Mouse (Mus musculus): ENCODE results near the gene Actl11.
A peak's percentile ranks its signal among the peaks of the same experiment; 100 is the strongest.

Gene Actl11

DNA sequence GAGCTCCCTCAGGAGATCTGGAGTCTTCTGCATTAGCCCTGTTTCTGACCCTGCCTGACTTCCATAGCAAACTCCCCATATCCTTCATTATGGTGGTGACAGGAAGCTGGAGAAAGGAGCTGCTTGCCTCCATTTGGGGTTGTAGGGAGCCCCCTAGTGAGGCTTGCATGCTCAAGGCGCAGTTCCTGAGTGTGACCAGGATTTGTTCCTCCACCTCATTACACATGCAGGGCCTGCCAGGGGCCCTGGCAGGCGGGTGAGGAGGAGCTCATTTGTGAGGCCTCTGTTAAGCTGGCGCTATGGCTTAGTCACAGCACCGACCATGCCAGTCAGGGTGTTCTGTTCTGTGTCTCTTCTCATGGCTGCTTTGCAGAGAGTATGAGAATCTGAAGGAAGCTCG, 33.6 kb downstream of the Actl11 start:
- peak; percentile 36 for DNase-seq (ENCODE audit: low read depth)

DNA sequence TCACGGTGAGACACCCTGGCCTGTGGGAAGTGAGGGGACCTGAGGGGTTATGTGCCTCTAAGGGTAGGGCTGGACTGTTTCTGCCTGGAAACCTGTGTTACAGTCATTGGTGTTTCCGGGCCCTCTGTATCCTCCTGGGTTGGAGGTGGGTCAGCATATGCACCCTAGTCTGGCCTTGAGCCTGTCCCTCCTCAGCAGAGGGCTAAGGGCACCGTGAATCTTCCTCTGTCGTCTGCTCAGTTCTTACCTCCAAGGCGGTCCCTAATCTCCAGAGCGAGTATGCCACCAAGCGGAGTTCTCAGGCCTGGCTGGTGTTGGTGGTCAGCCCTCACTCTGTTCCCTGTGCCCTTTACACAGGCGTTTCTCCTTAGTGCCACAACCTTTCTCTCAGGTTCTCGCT, 34.6 kb downstream of the Actl11 start:
- no peak for DNase-seq (ENCODE audit: low read depth)

DNA sequence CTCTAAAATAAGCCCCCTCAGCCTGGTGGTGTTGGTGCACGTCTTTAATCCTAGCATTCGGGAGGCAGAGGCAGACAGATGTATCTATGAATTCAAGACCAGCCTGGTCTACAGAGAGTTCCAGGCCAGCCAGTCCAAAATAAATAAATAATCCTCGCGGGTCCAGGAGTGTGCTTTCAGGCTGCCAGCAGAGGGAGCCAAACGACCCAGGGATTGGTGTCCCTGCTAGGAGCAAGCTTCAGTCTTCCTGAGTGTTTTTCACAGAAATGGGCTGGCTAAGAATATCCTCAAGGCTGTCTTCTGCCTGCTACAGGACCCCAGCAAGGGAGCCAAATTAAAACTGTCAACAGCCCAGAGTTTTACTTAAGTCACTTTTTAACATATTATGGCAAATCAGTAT, 35.4 kb downstream of the Actl11 start:
- DNase-seq (ENCODE audit: low read depth): peak; percentile 86

GRCm38 (mm10) chr9:107964681-107965080, 36.4 kb downstream of the Actl11 start:
- no peak for DNase-seq (ENCODE audit: low read depth)

- DNase-seq (ENCODE audit: low read depth): no peak
Measured at GRCm38 (mm10) chr9:107966676-107967075, 38.4 kb downstream of the Actl11 start.

DNA sequence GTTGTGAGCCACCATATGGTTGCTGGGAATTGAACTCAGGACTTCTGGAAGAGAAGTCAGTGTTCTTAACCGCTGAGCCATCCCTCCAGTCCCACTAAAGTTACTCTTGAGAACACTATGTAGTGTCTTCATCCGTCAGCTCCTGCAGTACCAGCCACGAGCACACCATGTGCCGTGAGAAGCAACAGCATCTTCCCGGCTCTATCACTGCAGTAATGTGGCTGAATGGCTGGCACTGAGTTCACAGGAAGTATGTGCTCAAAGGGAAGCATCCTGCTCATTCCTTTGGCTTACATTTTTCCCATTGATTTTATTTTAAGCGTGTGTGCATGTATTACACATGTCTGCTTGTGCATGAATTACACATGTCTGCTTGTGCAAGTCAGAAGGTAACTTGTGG, 39.2 kb downstream of the Actl11 start:
- no peak for DNase-seq (ENCODE audit: low read depth)

- no peak for DNase-seq (ENCODE audit: low read depth)
Measured at GRCm38 (mm10) chr9:107968531-107968930, 40.3 kb downstream of the Actl11 start.

DNA sequence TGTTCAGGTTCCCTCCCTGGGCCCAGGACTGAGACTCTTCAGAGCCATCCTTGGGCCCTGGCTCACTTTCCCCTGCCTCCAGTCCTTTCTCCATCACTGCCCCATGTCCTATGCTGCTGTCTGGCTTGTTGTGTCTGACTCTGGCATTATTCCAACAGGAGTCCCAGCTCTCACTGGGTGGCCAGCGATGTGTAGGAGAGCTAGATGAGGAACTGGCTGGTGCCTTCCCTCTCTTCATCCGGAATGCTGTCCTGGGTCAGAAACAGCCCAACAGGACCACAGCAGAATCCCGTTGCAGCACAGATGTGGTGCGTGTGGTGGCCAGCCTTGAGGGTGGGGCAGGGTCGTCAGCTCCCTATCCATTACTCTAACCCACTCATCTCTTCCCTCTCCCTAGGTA, 42.0 kb downstream of the Actl11 start:
- DNase-seq (ENCODE audit: low read depth): no peak

DNA sequence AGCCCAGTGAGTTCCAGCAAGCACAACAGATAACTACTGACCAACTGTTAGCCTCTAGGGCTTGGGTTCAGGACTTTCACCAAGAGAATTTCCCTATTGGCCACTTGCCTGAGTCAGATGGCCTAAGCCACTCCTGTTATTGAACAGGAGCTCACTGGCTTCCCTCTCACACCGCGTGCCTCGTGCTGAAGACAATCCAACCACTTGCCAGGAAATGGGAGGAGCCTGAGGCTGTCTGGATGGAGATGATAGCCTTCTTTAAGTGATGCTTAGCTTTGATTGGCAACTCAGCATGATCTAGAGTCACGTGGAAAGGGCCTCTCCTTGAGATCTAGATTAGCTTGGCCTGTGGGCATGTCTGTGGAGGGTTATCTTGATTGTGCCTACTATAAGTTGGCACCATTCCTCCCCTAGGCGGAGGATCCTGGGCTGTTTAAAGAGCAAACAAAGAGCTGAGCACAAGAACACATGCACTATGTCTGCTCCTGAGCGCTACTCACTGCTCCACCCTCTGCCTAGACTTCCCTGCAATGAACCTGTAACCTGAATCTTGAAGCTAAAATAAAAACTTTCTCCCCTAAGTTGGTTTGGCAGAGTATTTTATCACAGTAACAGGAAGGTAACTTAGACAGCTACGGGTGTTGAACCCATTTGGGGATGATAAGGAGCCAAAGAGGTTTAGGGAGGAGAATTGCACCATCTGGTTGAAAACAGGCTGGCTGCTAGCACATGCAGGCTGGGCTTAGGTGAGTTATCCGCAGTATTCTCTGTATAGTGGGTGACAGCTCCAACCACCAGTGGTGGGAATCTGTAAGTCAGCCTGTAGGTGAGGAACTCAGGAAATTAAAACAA, 43.6 kb downstream of the Actl11 start:
- DNase-seq (ENCODE audit: low read depth): peak; percentile 99

- peak; percentile 65 for DNase-seq (ENCODE audit: low read depth)
Measured at GRCm38 (mm10) chr9:107974491-107975171, 46.4 kb downstream of the Actl11 start.

- DNase-seq (ENCODE audit: low read depth): peak; percentile 95
Measured at GRCm38 (mm10) chr9:107975399-107976386, 47.4 kb downstream of the Actl11 start, which contains the start of gene Uba7. Uba7 (plus strand) TSS chr9:107975505.

- DNase-seq (ENCODE audit: low read depth): no peak
Measured at GRCm38 (mm10) chr9:107978815-107979214, 50.5 kb downstream of the Actl11 start.
